Mouse (Mus musculus): ENCODE results near the gene Acot12.
A peak's percentile ranks its signal among the peaks of the same experiment; 100 is the strongest.

The Acot12 gene

GRCm38 (mm10) chr13:91741280-91742047, at the start of gene Acot12:
TSS of gene Acot12 (plus strand) at chr13:91741512.
- peak; percentile 48 for DNase-seq

DNA sequence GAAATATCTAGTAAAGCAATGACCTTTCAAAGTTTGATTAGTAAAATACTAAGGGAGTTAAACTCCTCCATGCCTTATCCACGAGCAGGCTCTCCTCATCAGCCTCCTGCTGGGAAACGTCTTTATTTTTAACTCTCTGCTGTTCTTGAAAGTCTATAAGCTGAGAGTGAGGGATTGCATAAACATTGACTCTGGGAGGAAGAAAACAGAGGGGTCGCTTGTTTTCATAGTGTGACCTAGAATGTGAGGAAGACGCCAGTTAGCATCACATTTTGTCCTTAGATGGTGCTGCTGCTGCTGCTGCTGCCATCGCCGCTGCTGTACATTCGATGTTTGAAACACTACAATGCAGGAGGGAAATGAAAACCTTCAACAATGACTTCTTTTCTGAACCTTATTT, 47.7 kb upstream of the Acot12 start:
- no peak for DNase-seq

DNA sequence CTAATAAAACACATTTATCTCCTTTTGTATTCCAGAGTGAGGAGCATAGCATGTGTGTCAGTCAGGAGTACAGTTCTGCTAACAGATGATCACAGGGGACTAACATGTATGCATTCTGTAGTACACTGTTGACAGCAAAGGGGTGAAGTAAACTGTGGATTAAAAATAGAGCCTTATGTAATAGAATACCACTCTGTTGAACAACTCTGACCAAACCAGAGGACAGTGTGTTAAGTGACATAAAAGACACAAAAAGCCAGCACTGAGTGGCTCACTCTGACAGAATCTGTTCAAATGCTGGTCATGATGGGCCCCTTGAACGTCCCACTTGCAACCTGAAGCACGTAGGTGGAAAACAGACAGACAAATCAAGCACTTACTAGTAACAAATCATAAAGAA, 45.9 kb upstream of the Acot12 start:
- DNase-seq = no peak

DNA sequence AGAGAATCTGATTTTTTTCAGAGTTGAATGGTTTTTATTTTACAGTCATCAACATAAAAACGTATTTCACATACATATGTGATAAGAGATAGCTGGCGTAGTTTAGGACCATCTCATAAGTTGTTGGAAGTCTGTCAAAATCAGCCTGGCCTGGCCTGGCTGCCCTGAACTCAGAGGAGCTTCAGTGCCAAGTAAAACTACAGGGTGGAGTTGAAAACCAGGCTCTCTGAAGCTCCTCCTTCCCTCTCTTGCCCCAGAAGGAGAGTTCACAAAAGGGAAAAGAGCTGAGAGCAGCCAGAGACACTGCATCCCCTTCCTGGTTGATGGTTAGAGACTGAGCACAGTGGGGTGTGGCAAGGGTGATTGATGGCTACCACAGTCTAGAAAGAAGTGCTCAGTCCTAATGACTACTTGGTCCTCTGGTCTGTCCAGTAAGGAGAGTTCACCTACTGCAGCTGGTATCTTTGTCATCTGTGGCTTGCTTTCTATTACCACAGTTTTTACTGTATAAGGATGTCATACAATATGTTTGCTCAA, 45.1 kb upstream of the Acot12 start:
- no peak for DNase-seq

DNA sequence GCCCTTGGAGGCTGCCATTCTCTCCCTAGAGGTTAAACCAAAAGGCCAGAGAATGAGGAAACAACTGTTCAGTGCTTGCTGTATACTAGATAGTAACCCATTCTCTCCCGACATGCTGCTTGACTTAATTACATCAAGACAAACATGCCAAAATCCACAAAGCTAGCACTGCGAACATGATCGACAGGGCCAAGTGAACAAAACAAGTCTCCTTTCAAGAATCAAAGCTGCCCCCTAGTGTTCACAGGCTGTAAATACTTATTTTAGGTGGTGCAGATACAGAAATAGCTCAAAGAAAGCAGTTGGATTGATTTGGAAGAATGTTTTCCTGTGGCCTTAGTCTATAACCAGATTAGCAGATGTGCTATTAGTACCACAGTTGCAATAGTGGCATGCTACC, 44.3 kb upstream of the Acot12 start:
- DNase-seq = peak; percentile 41

GRCm38 (mm10) chr13:91702337-91702736, 39.0 kb upstream of the Acot12 start:
- DNase-seq = no peak

GRCm38 (mm10) chr13:91719487-91719886, 21.8 kb upstream of the Acot12 start:
- no peak for DNase-seq

DNA sequence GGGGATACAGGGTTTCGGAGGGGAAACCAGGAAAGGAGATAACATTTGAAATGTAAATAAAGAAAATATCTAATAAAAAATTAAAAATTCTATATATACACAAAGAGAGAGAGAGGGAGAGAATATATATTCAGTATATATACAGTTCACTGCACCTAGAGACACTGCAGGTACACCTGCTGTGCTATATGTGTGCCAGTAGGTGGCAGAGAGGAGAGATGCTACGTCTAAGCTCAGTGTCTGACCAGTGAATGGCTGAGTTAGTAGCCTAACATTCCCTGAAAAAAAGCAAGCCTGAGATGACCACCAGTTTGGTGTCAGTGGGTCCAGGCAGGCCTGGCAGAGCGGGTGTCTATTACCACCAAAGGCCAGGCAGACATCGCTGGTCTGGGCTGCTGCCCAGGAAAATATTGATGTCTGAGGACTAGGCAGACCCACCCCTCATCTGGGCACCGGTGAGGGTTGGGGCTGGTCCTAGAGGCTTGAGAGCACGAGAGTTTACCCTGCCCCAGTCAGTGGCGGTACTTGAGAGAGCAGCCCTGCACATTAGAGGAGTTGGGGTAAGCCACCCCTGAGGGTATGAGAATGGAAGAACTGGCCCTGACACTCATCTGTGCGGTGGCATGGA, 18.1 kb upstream of the Acot12 start:
- DNase-seq = no peak

DNA sequence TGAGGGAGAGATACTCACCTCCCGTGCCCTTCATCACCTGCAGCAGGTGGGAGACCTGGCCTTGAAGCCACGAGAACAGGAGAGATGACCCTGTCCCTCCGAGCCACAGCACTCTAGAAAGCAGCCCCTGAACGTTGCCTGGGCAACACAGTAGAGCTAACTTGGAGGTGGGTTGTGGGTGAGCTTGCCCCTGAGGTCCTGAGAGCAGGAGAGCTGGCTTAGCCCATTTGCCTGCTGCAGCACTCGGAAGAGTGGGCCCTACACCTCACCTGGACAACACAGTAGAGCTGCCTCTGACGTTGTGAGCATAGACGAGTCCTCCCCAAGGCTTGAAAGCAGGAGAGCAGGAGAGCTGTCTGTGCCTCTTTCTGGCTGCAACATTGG, 17.6 kb upstream of the Acot12 start:
- DNase-seq = no peak

DNA sequence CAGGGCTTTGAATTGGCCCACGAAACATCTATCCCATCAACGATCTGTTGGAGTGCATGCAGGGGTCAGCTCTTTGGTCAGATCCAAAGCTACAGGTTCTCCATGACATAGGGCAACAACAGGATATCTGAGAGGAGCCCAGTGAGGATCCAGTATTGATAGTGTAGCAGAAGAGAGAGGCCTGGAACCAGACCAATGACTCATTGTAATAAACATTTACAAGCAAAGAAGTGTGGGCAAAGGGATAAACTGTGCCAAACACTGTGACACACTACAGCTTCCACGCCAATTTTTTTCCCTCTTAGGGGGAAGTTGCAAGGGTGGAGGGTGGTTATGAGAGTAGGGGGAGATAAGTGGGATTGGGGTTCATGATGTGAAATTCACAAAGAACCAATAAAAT, 17.1 kb upstream of the Acot12 start:
- no peak for DNase-seq

- DNase-seq = no peak
These were observed 16.2 kb upstream of the Acot12 start for GRCm38 (mm10) chr13:91725130-91725529.

- DNase-seq = no peak
These were observed 13.4 kb upstream of the Acot12 start for GRCm38 (mm10) chr13:91727899-91728298.

DNA sequence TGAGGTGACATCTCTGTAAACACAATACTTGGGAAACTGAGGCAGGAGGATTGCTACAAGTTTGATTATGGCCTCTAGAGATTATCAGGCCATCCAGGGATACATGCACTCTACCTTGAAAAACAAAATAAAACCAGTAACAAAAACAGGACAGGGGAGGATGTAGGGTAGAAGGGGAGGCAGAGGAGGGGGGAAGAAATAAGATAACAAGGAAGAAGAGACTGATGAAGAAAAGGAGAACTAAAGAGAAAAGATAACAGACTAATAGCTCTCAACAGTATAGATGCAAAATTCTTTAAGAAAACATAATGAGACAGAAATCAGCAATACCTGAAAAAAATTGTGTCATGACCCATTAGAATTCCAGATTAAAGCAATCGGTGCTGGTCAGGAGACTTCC, 4.1 kb upstream of the Acot12 start:
- DNase-seq = no peak

- DNase-seq = peak; percentile 4
These were observed 461 bp upstream of the Acot12 start for GRCm38 (mm10) chr13:91740851-91741250.

DNA sequence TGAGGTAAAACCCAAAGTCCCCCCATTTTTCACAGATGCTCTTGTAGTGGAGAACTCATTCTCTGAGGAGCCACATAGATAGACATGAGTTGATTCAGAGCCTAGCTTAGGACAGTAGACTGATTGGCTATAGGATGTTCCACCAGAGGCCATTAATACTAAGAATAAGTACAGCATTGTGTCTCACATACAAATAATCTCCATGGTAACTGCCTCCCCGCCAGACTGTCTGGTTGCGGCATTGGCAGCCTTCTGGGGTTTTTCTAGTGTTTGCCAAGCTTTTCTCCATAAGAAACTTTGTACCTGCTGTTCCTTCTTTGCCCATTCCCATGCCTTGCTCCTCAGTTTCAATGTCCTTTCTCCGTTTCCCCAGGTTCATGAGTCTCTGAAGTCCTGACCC, 1.9 kb downstream of the Acot12 start:
- no peak for DNase-seq

DNA sequence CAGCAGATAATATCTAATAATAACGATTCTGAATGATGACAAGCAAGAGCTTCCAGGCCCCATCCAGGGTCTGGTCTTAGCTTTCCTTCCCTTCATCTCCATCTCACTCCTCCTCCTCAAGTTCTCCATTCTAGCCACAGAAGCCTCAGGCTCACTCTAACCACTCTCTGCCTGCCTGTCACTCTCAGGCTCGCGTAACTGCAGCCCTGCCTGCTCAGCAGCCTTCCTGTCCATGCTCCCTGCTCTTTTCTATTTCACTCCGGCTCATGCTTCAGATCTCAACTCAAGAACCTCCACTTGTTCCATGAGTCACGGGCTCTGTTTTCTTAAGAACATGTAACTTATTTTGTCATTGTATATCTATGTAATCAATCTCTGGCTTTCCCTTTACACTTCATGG, 5.2 kb downstream of the Acot12 start:
- no peak for DNase-seq

DNA sequence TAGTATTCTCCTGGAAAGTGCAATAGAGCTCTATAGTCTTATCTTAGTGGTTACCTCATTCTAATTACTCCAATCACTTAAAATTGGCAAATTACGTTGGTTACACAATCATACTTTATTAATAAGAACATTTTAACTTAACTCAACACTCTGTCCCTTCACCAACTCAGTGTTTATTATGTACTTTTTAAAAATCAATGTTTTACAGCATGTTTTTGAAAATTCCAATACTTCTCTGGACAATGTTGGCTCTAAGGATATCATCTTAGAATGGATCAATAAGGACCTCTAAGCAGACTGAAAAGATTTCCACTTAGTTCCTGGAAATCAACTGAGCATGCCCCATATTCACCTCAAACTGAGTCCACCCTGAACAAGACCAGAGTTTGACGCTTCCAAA, 7.1 kb downstream of the Acot12 start:
- DNase-seq = no peak

GRCm38 (mm10) chr13:91749981-91750380, 8.7 kb downstream of the Acot12 start:
- DNase-seq = no peak

- no peak for DNase-seq
These were observed 12.4 kb downstream of the Acot12 start for GRCm38 (mm10) chr13:91753724-91754123.

DNA sequence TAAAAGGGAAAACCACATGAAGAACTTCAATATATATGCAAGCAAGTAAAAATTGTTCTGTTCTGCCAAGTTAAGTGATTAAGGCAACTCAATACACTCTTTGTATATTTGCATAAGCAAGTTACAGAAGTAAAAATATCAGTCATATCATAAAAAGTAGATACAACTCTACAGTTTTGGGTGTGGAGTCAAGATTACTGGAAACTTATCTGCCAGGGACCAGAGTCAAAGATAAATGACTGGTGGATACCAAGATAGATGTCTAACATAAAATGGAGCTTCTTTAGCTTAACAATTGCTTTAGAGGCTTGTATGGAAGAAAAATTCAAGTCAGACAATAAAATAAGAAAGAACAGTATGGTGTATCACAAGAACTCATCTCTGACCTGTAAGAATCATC, 13.4 kb downstream of the Acot12 start:
- DNase-seq = no peak

DNA sequence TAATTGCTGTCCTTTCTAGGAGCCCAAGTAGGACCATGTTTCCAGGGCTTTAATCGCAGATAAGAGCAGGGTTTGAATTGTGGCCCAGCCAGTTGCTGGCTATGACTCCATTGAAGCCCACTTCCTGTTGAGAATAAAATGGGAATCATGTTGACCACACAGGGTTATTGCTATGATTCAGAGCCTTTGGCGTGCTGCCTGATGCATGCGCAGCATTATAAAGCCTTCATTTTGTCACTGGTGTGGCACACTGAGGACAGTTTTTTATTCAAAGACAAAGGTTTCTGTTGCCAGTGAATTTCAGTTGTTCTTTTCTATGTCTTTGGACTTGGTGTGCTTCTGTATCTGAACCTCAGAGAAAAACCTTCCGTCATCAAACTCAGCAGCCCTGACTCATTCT, 14.9 kb downstream of the Acot12 start:
- DNase-seq = no peak

GRCm38 (mm10) chr13:91758316-91759048, 17.2 kb downstream of the Acot12 start:
- DNase-seq = no peak

GRCm38 (mm10) chr13:91759791-91760190, 18.5 kb downstream of the Acot12 start:
- DNase-seq = no peak

Measured in cerebellum, adult 9-10 months (tissue).